8 mouse cellular contexts compared by ENCODE assay signal in the genomic region with DNA sequence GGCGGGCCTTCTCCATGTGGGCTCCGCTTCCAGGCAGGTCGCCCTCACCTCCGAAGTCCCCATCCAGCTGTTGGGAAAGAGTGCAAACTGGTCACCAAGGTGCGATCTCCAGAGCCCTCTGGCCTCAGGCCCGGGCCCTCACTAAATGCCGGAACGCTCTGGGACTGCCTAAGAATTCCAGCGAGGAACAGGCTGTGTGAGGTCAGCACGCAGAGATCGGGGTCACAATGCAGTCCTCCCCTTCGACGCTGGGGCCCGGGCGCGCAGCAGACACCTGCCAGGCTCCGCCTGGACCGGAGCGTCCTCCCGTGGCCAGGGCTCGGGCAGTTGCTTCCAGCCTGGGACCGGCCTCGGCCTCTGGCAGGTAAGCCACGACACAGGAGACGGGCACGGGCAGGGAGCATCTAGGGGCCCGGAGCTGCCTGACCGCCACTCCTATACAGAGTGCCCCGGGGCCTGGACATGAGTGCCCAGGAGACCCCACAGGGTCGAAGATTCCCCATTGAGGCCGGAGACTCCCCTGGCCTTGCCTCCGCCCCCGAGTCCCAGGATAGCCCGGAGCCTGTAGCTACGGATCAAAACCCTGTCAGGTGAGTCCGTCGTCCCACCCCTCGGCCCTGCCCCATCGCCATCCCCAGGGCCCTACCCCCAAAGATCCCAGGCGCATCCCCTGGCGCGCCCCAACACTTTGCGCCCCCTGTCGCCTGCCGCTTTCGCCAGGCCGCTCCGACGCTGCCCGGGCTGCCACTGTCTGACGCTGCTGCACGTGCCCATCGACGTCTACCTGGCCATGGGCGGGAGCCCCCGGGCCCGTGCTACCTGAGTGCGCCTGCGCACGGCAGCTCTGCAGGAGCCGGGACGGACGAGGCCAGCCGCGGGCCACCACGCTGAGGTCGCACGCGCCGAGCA. TPM values are rescaled to one million over a fixed set of nuclear protein-coding genes. Genes with fewer than 3 reads are reported as not detected.
DNase-seq lines count a peak whose midpoint lies in the region; ATAC-seq and TF ChIP-seq lines count a peak whose summit lies in the region.

TSS of gene Tssk3 (minus strand) at position 51 of the 909 bp plus-strand sequence.
TSS of gene Fam229a (plus strand) at position 219 of the 909 bp plus-strand sequence.

- peaks cover 11% of the 10 kb centered on the region; the same call in 1 of the 2 replicates for H3K4me1 ChIP-seq in heart, postnatal 0 days (ENCODE audit: control insufficient read depth, insufficient read depth)
- H3K4me1 ChIP-seq in limb, embryonic 13.5 days: peaks cover 23% of the 10 kb centered on the region
- H3K4me1 ChIP-seq in midbrain, embryonic 14.5 days (ENCODE audit: control insufficient read depth, insufficient read depth, low read length): peaks cover 16% of the 10 kb centered on the region; the same call in 1 of the 2 replicates

- H3K36me3 ChIP-seq in heart, postnatal 0 days (replicated peaks; ENCODE audit: control insufficient read depth, insufficient read depth, low read length): peaks cover 34% of the 10 kb centered on the region
- peaks cover 33% of the 10 kb centered on the region for H3K36me3 ChIP-seq in limb, embryonic 13.5 days
- peaks cover 32% of the 10 kb centered on the region for H3K36me3 ChIP-seq in midbrain, embryonic 14.5 days (ENCODE audit: control insufficient read depth, insufficient read depth, low read length)

- H3K9me3 ChIP-seq in heart, postnatal 0 days (replicated peaks; ENCODE audit: control insufficient read depth, low read length): no peaks in the 10 kb centered on the region
- H3K9me3 ChIP-seq in limb, embryonic 13.5 days: no peaks in the 10 kb centered on the region
- H3K9me3 ChIP-seq in midbrain, embryonic 14.5 days (ENCODE audit: control insufficient read depth, low read length): no peaks in the 10 kb centered on the region

- peak within 1 kb of the TSS; percentile 60 for H3K4me2 ChIP-seq in heart, postnatal 0 days (ENCODE audit: low read depth, low read length)
- peak within 1 kb of the TSS; percentile 72 for H3K4me2 ChIP-seq in limb, embryonic 13.5 days (replicated peaks)
- H3K4me2 ChIP-seq in midbrain, embryonic 14.5 days (ENCODE audit: low read length): peak within 1 kb of the TSS; percentile 63

- H3K4me3 ChIP-seq in left cerebral cortex, adult 2 months: peak within 1 kb of the TSS; percentile 43
- peak within 1 kb of the TSS; percentile 38 for H3K4me3 ChIP-seq in heart, postnatal 0 days (ENCODE audit: low read depth, low read length)
- peak within 1 kb of the TSS; percentile 40 for H3K4me3 ChIP-seq in limb, embryonic 13.5 days
- peak within 1 kb of the TSS; percentile 31 for H3K4me3 ChIP-seq in midbrain, embryonic 14.5 days (replicated peaks; ENCODE audit: low read depth, low read length)

- DNase-seq in left cerebral cortex, adult 2 months (ENCODE audit: extremely low spot score in 1 of 2, low spot score in 2 of 2): peak in 1 of 2 experiments; percentile 48
- DNase-seq in left cerebral cortex, adult 11 months (ENCODE audit: low spot score): no peak
- peak; percentile 59 for DNase-seq in cerebellum, adult 9-10 months
- DNase-seq in heart, postnatal 0 days (ENCODE audit: low spot score): no peak
- peak; percentile 76 for DNase-seq in midbrain, embryonic 14.5 days
- peak; percentile 74 for DNase-seq in urinary bladder, postnatal 14 days (ENCODE audit: low spot score)
- DNase-seq in ovary, postnatal 14 days (ENCODE audit: low spot score): no peak

- TF ChIP-seq CTCF in left cerebral cortex, adult 2 months (IDR thresholded peaks at IDR 0.05): peak; percentile 1
- peak; percentile 17; the same call in 1 of the 2 replicates for TF ChIP-seq CTCF in heart, postnatal 0 days (IDR thresholded peaks at IDR 0.05; ENCODE audit: low read depth)

- ATAC-seq in heart, postnatal 0 days (ENCODE audit: insufficient read depth, low read depth): peak; percentile 31
- ATAC-seq in limb, embryonic 13.5 days (ENCODE audit: low FRiP score, low read depth): peak; percentile 51
- ATAC-seq in midbrain, embryonic 14.5 days (ENCODE audit: low FRiP score, low TSS enrichment): 0 out of 2 replicates have a peak, but pooled peaks have one; percentile 50

- H3K27ac ChIP-seq in left cerebral cortex, adult 2 months: peak within 1 kb of the TSS; percentile 11; the same call in 1 of the 2 replicates
- H3K27ac ChIP-seq in heart, postnatal 0 days (ENCODE audit: low read depth): no peak within 1 kb of the TSS
- no peak within 1 kb of the TSS for H3K27ac ChIP-seq in limb, embryonic 13.5 days
- H3K27ac ChIP-seq in midbrain, embryonic 14.5 days (replicated peaks; ENCODE audit: low read depth, low read length): no peak within 1 kb of the TSS

- no peak for TF ChIP-seq EP300 in heart, postnatal 0 days (IDR thresholded peaks at IDR 0.05; ENCODE audit: low read depth)

- WGBS in heart, postnatal 0 days: 5% methylated on average over 63 of the region's 70 CpGs
- 4% methylated on average over 70 of the region's 70 CpGs for WGBS in limb, embryonic 13.5 days
- WGBS in midbrain, embryonic 14.5 days: 3% methylated on average over 69 of the region's 70 CpGs

- intact Hi-C loops in left cerebral cortex, adult 2 months (cut with DNase I): loop anchor here (5.0 kb wide), 1 partner anchor 116 kb away; no protein-coding TSS in a partner anchor

- peak within 1 kb of the TSS; percentile 29; the same call in 1 of the 2 replicates for H3K9ac ChIP-seq in heart, postnatal 0 days (replicated peaks; ENCODE audit: low read depth, low read length)
- H3K9ac ChIP-seq in limb, embryonic 13.5 days: peak within 1 kb of the TSS; percentile 55
- peak within 1 kb of the TSS; percentile 46; the same call in 1 of the 2 replicates for H3K9ac ChIP-seq in midbrain, embryonic 14.5 days (replicated peaks; ENCODE audit: low read length)

- H3K27me3 ChIP-seq in heart, postnatal 0 days (ENCODE audit: control insufficient read depth, insufficient read depth, low read length): peaks cover 22% of the 10 kb centered on the region
- peaks cover 39% of the 10 kb centered on the region for H3K27me3 ChIP-seq in limb, embryonic 13.5 days
- peaks cover 22% of the 10 kb centered on the region for H3K27me3 ChIP-seq in midbrain, embryonic 14.5 days (ENCODE audit: control insufficient read depth, insufficient read depth, low read length)

RNA-seq across cellular contexts. Expression of gene Tssk3, which starts in this region (rescaled TPM):
- not detected for total RNA-seq in left cerebral cortex, adult 2 months (2021)
- not detected in 2 replicates for total RNA-seq in heart, postnatal 0 days (2014; rRNA removed; ENCODE audit: low replicate concordance)
- polyA plus RNA-seq in heart, postnatal 0 days (2015; fragmentation: Nextera tagmentation; extraction: Ambion mirVana): not detected in 2 replicates
- polyA plus RNA-seq in limb, embryonic 13.5 days (2015; fragmentation: Nextera tagmentation; extraction: Ambion mirVana): not detected in 2 replicates
- 0.38 and 0.74 TPM in 2 replicates for polyA plus RNA-seq in midbrain, embryonic 14.5 days (2014; fragmentation: Nextera tagmentation; extraction: Ambion mirVana)

RNA-seq across cellular contexts. Expression of gene Fam229a, which starts in this region (rescaled TPM):
- under 1 TPM in 1 of 2 experiments, not detected in 1; 0.91 TPM for total RNA-seq in left cerebral cortex, adult 2 months (2021)
- not detected in 2 replicates for total RNA-seq in heart, postnatal 0 days (2014; rRNA removed; ENCODE audit: low replicate concordance)
- polyA plus RNA-seq in heart, postnatal 0 days (2015; fragmentation: Nextera tagmentation; extraction: Ambion mirVana): 0.22 and 0.52 TPM in 2 replicates
- not detected in 2 replicates for polyA plus RNA-seq in limb, embryonic 13.5 days (2015; fragmentation: Nextera tagmentation; extraction: Ambion mirVana)
- 0.69 TPM in 1 of 2 replicates, not detected in the other for polyA plus RNA-seq in midbrain, embryonic 14.5 days (2014; fragmentation: Nextera tagmentation; extraction: Ambion mirVana)

Comparison
In these comparisons a context has a peak if more than half of its experiments do, and no peak if none do; other contexts are left out.
1. Peak in ATAC-seq, H3K4me3 ChIP-seq, H3K9ac ChIP-seq and H3K4me2 ChIP-seq in heart, postnatal 0 days; RNA of the genes that start here not detected or under 1 TPM.
2. Peak in ATAC-seq, H3K4me3 ChIP-seq, H3K9ac ChIP-seq and H3K4me2 ChIP-seq in limb, embryonic 13.5 days; RNA of the genes that start here not detected or under 1 TPM.
3. Peak in DNase-seq, ATAC-seq, H3K4me3 ChIP-seq, H3K9ac ChIP-seq and H3K4me2 ChIP-seq in midbrain, embryonic 14.5 days; RNA of the genes that start here not detected or under 1 TPM.
4. DNase-seq: peak in cerebellum, adult 9-10 months (single experiment) and urinary bladder, postnatal 14 days (single experiment); none in left cerebral cortex, adult 11 months (single experiment), heart, postnatal 0 days (single experiment) and ovary, postnatal 14 days (single experiment).
5. Peak in every context shown above with its lines, with median percentiles within 50 percentile points of each other: H3K4me3 ChIP-seq, ATAC-seq, H3K4me2 ChIP-seq and H3K9ac ChIP-seq.